Mouse (Mus musculus): ENCODE measurements at regions not wholly inside any gene's neighbourhood (a gene's known extent, or its start where the extent isn't known, plus 50 kb on each side); places are given as distances from the start of the nearest gene placed in this dataset.

DNA sequence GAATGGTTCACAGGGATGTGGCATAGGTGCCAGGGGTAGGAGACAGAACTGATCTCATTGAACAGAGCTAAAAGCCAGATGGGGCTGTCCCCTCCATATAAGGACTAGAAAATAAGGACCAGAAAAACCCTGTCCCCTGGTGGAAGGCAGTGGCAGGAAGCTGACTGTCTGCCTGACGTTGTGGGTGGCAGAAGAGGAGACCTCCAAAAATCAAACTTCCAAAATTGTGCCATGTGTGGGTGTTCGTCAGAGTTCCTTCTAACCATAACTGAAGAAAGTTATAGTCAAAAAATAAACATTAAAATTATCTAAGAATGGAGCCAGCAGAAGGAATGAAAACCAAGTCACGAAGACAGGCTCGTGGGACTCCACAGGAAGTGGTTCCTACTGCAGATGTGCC, 129.2 kb downstream of the Mtx3 start:
- DNase-seq (ENCODE audit: low spot score): no peak

DNA sequence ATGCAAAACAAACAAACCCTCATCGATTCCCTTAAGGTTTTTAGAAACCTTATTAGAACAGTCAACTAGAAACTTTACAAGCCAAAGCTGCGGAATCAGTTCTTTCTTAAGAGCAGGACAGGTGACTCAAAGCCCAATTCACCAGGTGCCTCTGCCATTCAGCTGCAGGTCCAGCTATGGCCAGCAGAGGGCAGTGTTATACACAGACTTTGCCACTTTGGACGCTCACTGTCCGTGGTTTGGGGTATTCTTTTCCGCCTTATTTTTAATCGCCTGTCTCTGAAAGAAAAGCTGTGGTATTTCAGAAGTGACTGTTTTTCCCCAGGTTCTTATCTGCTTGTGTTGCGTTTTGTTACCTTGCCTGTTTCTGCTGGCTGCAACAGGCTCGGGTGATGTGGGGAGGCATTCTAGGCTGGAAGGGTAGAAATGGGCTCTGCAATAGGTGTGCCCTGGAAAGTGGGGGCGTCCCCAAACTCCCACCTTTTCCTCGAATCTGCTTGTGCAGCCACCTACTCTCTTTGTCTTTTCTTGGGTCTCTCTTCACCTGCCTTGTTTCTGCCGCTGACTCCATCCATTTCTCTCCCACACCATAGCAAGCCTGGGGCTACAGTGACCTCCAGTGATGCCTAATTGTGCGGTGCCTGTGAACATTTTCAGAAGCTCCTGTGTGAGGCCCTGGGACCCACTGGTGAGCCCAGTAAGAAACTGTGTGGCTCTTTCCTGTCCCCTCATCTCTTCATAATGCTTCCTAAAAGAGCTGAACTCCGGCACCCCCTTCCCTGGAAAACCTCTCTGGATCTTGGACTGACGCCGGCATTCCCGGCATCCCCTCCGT, 142.4 kb downstream of the Mtx3 start:
- peak; percentile 60 for DNase-seq (ENCODE audit: low spot score)

- DNase-seq (ENCODE audit: low spot score): no peak
These were observed 143.1 kb downstream of the Mtx3 start for GRCm38 (mm10) chr13:92987691-92988090.

- DNase-seq (ENCODE audit: low spot score): no peak
These were observed 144.0 kb downstream of the Mtx3 start for GRCm38 (mm10) chr13:92988600-92988999.

DNA sequence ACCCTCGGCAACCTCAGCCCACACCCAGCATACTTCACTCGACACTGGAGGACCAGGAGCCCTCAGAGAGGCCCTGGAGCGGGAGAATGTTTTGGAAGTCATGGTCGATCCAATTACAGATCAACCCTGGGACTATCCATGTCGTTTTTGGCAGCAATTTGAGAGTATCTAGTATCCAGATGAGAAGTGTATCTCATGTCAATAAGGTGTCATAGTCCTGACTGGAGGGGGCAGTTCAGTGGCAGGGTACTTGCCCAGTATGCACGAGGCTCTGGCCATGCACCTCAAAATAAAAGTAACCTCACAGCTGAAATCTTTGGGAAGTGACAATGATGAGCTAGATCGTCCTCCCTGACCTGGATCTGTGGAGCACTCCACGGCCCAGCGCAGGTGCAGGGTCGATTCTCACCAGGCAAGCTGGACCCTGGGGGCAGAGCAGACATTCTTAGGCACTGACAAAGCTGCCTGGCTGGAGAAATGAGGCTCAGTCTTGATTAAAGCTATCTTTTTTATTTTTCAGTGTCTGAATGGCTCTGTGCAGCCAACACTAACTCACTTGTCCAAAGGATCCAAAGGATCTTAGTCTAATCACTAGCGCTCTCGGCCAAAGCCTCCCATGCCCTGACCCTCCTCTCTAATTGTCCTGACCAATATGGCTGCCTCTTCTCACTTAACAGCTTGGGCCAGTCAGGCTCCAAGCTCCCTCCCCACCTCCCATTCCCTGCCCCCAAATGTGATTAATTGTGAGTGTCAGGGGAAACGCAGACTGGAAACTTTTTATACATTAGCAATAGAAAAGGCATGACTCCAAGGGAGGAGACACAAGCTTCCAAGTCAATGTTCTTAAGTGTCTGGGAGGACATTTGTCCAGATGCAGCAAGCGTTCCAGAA, 146.0 kb downstream of the Mtx3 start:
- no peak for DNase-seq (ENCODE audit: low spot score)

Data from ovary, postnatal 10 days (tissue).